Mouse (Mus musculus): Measurements from ENCODE around the gene Aup1.

DNA sequence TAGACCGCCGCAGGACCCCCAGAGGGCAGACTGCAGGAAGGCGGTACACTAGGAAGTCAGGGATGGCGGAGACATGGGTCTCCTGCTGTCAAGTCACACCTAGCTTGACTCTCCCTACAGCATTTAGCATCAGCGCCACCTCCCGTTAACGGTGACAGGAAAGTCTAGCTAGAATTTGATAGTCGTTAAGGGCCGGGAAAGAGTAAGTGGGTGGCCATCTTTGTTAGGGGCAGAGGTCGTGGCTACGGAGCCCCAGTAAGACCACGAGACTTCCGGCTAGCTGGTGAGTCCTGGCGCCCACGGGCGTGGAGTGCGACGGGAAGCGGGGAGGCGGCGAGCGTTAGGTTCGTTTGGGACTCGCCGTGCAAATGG lies 47.0 kb downstream of the Aup1 start, which contains the start of the genes Ccdc142 and Gm42688:
- TF ChIP-seq CTCF (IDR thresholded peaks at IDR 0.05; ENCODE audit: low read depth) (peak; percentile 83), EP300 (optimal IDR thresholded peaks at IDR 0.05) (no peak)

All from stomach, postnatal 0 days (tissue).